Mouse (Mus musculus) hindbrain, embryonic 15.5 days (tissue): ENCODE data around the gene Gm5148. TPM values are rescaled to one million over a fixed set of nuclear protein-coding genes. Genes with fewer than 3 reads are reported as not detected.

Experiments used
- ATAC-seq: fragments of 200-750 bp; cut with Nextera tagmentation; 2 replicates; pipeline ENCODE4 v1.8.0; 2017; ENCODE audit warnings: low read depth, moderate number of reproducible peaks, moderate TSS enrichment; ENCODE audit not compliant: low FRiP score
- H3K27ac ChIP-seq: fragments of 300-500 bp; sonication (generic); replicated peaks from 2 replicates; pipeline ENCODE4 v1.5.1; 2015; ENCODE audit warnings: mild to moderate bottlenecking, inconsistent platforms
- H3K27me3 ChIP-seq: fragments of 300-500 bp; sonication (generic); 2 replicates; pipeline ENCODE4 v1.6.1; 2015; ENCODE audit warnings: control low read depth, inconsistent platforms
- H3K36me3 ChIP-seq: fragments of 300-500 bp; sonication (generic); 2 replicates; pipeline ENCODE4 v1.6.1; 2015; ENCODE audit warnings: control low read depth, inconsistent platforms
- H3K4me1 ChIP-seq: fragments of 300-500 bp; sonication (generic); replicated peaks from 2 replicates; pipeline ENCODE4 v1.6.1; 2015; ENCODE audit warnings: control low read depth, inconsistent platforms
- H3K4me2 ChIP-seq: fragments of 300-500 bp; sonication (generic); 2 replicates; pipeline ENCODE4 v1.6.1; 2015; ENCODE audit warnings: moderate library complexity, mild to moderate bottlenecking, inconsistent platforms
- H3K4me3 ChIP-seq: fragments of 300-500 bp; sonication (generic); 2 replicates; pipeline ENCODE4 v1.5.1; 2015; ENCODE audit warnings: mild to moderate bottlenecking, inconsistent platforms
- H3K9ac ChIP-seq: fragments of 300-500 bp; sonication (generic); 2 replicates; pipeline ENCODE4 v1.6.1; 2015; ENCODE audit warnings: inconsistent platforms
- H3K9me3 ChIP-seq: fragments of 300-500 bp; sonication (generic); 2 replicates; pipeline ENCODE4 v1.6.1; 2016; ENCODE audit warnings: control low read depth, inconsistent platforms
- WGBS: fragments of 180-500 bp; shearing (Covaris S2); methylation state at CpG from one replicate; pipeline ENCODE4 v1.1.7; 2015; 5-methylcytosine and 5-hydroxymethylcytosine counted together
- polyA plus RNA-seq: library from polyadenylated mRNA; unstranded; fragments of >200 nt; fragmentation: Nextera tagmentation; extraction: Ambion mirVana; gene quantifications from 2 replicates; pipeline ENCODE4 v1.2.1, GENCODE M21; 2015

Gm5148 gene
- polyA plus RNA-seq, 1 experiment from 2014 or later = 12.2 TPM

DNA sequence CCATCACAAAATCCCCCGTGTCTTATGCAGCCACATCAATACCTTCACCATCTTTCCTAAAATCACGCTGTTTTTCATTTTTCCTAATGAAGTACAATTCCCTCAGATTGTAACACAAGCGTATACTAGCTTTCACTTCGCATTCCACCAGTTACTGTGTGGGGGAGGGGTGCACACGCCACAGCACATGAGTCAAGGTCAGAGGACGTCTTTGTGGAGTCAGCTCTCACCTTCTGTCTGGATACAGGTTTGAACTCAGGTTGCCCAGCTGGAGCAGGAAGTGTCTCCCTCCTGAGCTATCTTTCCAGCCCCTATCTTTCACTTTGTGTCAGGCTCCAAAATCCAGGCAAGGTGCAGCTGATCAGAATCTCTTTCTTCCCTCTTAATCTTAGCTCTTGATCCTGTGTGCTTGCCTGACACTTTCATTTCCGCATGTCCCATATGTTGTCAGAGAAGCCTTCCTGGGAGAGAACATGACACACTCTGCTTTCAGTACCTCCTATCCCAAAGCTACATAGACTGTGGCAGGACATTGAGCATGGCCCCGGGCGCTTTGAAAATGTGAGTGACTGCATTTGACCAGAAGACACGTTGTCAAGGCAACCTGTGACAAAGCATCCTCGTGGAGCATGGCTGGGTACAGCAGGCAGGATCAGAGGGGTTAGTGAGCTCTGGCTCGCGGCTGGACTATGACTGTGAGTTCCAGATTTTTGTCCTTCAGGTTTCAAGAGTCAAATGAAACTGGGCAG lies 50.6 kb downstream of the Gm5148 start:
- Histone ChIP-seq H3K4me3 (no peak overlapping the region), H3K9me3 (0 out of 2 replicates have a peak, but pooled peaks cover 5% of the 10 kb centered on the region), H3K27me3 (0 out of 2 replicates have a peak, but pooled peaks cover 3% of the 10 kb centered on the region), H3K4me1 (peaks cover 19% of the 10 kb centered on the region), H3K27ac (no peak overlapping the region), H3K4me2 (no peak overlapping the region), H3K9ac (no peak overlapping the region), H3K36me3 (no peaks in the 10 kb centered on the region)
- ATAC-seq = 0 out of 2 replicates have a peak, but pooled peaks have one; percentile 59
- WGBS = 39% methylated on average over 13 of the region's 13 CpGs

DNA sequence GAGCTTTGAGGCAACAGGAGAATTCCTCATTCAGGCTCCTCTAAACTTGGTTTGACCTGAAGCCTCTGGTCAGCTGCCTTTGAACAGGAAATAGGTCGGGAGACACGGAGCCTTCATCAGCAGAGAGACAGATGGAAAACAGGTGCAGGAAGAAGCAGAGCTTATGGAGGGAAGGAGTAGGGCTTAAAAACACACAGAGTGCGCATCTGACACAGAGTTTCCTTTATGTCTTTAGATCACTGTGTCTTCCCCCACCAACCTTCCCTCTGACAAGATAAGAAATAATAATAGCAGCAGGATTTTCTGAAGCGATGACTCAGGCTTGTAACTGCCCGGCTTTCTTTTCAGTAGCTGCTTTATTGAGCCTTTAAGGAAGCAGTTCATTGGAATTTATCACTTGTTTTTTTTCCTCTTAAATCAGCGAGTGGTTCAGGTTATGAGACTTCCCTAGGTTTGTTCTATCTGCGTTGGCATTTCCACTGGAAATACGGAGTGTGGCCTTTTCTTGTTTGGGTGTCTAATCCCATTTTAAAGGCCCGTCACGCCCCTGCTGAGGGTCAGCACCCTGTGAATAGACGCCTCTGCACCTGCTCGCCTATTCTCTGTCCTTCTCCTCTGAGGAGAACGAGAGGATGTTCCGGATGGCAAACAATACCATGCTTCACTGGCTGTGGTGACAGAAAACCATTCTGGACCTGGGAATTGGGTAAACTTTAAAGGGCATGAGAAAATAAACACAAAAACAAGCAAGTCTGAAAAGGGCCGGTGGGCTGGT lies 51.8 kb downstream of the Gm5148 start:
- Histone ChIP-seq H3K4me2 (no peak overlapping the region), H3K36me3 (no peaks in the 10 kb centered on the region), H3K4me3 (no peak overlapping the region), H3K27me3 (0 out of 2 replicates have a peak, but pooled peaks cover 3% of the 10 kb centered on the region), H3K4me1 (peaks cover 19% of the 10 kb centered on the region), H3K27ac (no peak overlapping the region), H3K9me3 (0 out of 2 replicates have a peak, but pooled peaks cover 7% of the 10 kb centered on the region), H3K9ac (no peak overlapping the region)
- WGBS = 11% methylated on average over 15 of the region's 15 CpGs
- ATAC-seq = no peak

DNA sequence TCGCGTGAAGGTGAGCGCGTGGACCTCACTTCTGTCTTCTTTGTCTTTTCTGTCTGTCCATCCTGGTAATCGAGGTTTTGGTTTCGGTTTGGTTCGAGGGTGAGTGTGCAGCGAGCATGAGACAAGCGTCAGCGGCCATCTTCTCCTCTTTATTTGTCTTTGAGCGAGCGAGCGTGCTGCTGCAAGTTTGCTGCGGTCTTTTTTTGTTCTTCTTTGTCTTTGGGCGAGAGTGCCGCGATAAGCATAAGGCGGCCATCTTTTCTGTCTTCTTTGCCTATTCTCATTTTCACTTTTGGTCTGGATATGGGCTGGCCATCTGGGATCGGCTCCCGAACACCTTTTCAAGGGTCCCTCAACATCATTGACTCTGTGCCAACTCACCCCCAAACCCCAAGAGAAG lies 55.2 kb downstream of the Gm5148 start:
- ATAC-seq = no peak
- peaks cover 23% of the 10 kb centered on the region for H3K4me1 ChIP-seq
- 98% methylated on average over 20 of the region's 20 CpGs for WGBS
- 0 out of 2 replicates have a peak, but pooled peaks cover 7% of the 10 kb centered on the region for H3K9me3 ChIP-seq
- H3K4me3 ChIP-seq = no peak overlapping the region
- H3K9ac ChIP-seq = no peak overlapping the region
- H3K4me2 ChIP-seq = no peak overlapping the region
- H3K36me3 ChIP-seq = no peaks in the 10 kb centered on the region
- H3K27ac ChIP-seq = no peak overlapping the region
- 0 out of 2 replicates have a peak, but pooled peaks cover 3% of the 10 kb centered on the region for H3K27me3 ChIP-seq

DNA sequence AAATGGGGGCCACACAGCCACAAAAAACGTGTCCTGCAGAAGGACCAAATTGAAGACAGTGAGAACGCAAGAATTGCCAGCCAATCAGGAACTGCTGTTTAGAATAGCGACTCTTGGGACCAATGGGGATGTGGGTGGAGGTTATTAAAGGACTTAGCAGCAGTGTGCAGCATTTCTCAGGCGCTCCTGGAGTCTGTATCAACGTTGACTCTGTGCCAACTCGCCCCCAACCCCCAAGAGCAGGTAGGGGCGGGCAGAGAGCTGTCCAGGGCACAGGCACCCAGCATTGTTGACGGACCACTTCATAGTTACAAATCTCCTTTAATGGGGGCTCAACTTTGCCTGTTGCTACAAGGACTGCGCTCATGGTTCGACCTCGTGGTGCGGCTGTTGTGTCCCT lies 55.6 kb downstream of the Gm5148 start:
- H3K27ac ChIP-seq = no peak overlapping the region
- 89% methylated on average over 12 of the region's 12 CpGs for WGBS
- no peaks in the 10 kb centered on the region for H3K36me3 ChIP-seq
- ATAC-seq = no peak
- H3K4me2 ChIP-seq = no peak overlapping the region
- 0 out of 2 replicates have a peak, but pooled peaks cover 3% of the 10 kb centered on the region for H3K27me3 ChIP-seq
- H3K9ac ChIP-seq = no peak overlapping the region
- 0 out of 2 replicates have a peak, but pooled peaks cover 7% of the 10 kb centered on the region for H3K9me3 ChIP-seq
- no peak overlapping the region for H3K4me3 ChIP-seq
- peaks cover 21% of the 10 kb centered on the region for H3K4me1 ChIP-seq

DNA sequence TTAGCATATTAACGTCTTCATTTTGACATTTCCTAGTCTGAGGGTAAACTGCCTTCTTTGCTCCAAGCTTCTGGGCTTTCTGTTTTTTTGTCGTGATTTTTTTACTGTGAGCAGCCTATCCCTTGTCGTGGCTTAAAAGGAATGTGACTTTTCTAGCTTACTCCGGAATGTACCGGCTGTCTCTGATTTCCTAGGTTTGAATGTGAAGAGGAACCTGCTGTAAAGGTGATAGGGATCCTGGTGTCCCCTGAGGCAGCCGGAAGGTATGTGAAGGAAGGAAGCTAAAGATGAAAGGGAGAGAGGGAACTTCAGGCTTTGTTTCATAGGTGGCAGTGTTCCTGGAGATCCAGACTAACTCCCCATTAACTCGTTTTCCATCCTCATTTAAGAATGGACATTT lies 56.6 kb downstream of the Gm5148 start:
- Histone ChIP-seq H3K9me3 (0 out of 2 replicates have a peak, but pooled peaks cover 7% of the 10 kb centered on the region), H3K9ac (no peak overlapping the region), H3K4me1 (peaks cover 12% of the 10 kb centered on the region), H3K4me3 (no peak overlapping the region), H3K36me3 (no peaks in the 10 kb centered on the region), H3K27ac (no peak overlapping the region), H3K27me3 (0 out of 2 replicates have a peak, but pooled peaks cover 3% of the 10 kb centered on the region), H3K4me2 (no peak overlapping the region)
- WGBS = 37% methylated on average over 7 of the region's 7 CpGs
- ATAC-seq = no peak

DNA sequence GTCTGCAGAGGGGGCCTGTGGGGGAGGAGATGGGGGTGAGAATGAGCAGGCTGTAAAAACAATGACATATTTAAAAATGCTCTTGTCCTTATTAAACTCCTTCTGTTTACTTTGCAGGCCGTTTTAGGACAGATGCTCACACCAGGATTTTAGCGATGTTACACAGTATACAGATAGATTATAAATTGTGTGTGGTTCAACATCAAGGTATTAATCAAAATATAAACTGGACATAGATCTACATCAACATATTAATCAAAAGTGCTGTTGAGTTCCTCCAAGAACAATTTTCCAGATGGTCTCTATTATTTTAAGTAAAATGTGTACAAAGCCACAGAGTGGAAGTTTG lies 57.2 kb downstream of the Gm5148 start:
- Histone ChIP-seq H3K4me3 (no peak overlapping the region), H3K36me3 (no peaks in the 10 kb centered on the region), H3K27me3 (0 out of 2 replicates have a peak, but pooled peaks cover 3% of the 10 kb centered on the region), H3K9me3 (0 out of 2 replicates have a peak, but pooled peaks cover 7% of the 10 kb centered on the region), H3K9ac (no peak overlapping the region), H3K4me2 (no peak overlapping the region), H3K4me1 (peaks cover 6% of the 10 kb centered on the region), H3K27ac (no peak overlapping the region)
- 18% methylated on average over 2 of the region's 2 CpGs for WGBS
- no peak for ATAC-seq

DNA sequence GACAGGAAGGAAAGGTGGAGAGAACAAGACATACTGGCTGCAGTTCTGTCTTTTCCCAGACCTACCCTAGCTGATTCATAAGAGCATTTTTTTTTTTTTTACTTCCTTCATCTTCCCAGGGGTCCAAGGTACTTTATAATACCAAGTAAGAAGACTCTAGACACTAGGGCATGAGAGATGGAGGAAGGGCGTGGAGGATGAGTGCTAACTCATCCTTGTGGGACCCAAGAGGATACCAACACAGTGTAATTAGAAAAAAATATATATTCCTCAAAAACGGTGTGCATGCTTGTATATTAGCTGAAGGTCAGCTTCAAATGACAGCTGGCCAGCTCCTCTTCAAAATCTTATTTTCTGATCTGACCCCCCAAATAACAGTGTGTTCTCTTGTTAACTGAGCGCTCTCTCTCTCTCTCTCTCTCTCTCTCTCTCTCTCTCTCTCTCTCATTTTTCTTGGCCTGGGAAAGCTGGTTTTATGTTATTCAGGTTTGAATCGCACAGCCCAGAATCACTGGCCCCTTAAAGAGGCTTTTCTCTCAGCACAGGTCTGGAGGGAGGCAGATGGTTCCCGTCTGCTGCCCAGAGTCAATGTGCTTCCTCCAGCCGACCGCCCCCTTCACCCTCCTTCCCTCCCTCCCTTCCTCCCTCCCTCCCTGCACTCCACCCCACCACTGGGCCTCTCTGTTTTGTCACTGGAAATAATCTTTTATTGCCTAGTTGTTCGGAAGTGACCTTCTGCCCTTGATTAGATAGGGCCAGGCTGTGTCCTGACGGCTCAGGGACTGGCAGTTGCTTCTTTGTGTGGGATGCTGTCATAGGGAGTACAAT lies 57.8 kb downstream of the Gm5148 start:
- Histone ChIP-seq H3K36me3 (no peaks in the 10 kb centered on the region), H3K9me3 (0 out of 2 replicates have a peak, but pooled peaks cover 7% of the 10 kb centered on the region), H3K9ac (no peak overlapping the region), H3K27me3 (0 out of 2 replicates have a peak, but pooled peaks cover 3% of the 10 kb centered on the region), H3K27ac (no peak overlapping the region), H3K4me1 (0 out of 2 replicates have a peak, but pooled peaks cover 4% of the 10 kb centered on the region), H3K4me2 (no peak overlapping the region), H3K4me3 (no peak overlapping the region)
- peak; percentile 85 for ATAC-seq
- WGBS = 12% methylated on average over 9 of the region's 9 CpGs

Other genes with a start within 250 kb of the Gm5148 start
- gene Spry1, start 84.5 kb downstream of the Gm5148 start, polyA plus RNA-seq = 6.0 and 7.0 TPM in 2 replicates